Mouse (Mus musculus) kidney, adult 2 months (tissue): ENCODE results near the gene Tpt1. TPM values are rescaled to one million over a fixed set of nuclear protein-coding genes. Genes with fewer than 3 reads are reported as not detected.
"Not testable (repeated sequence)": the region's sequence is repeated elsewhere in the genome, so short reads cannot be mapped to it uniquely, and the experiment has no call there.

Experiments
- DNase-seq: peaks from one replicate; pipeline ENCODE4 v3.0.0; 2021
- H3K27ac ChIP-seq: fragments of 200-500 bp; 2 replicates; pipeline ENCODE4 v1.5.1; 2012; ENCODE audit warnings: low read depth, low read length, control low read depth, inconsistent platforms; ENCODE audit not compliant: insufficient read depth
- H3K27me3 ChIP-seq: fragments of 200-500 bp; replicated peaks from 2 replicates; pipeline ENCODE4 v1.6.1; 2012; ENCODE audit warnings: mild to moderate bottlenecking, moderate library complexity, low read length, inconsistent platforms; ENCODE audit not compliant: control insufficient read depth, insufficient read depth
- H3K36me3 ChIP-seq: fragments of 200-500 bp; 2 replicates; pipeline ENCODE4 v1.6.1; 2012; ENCODE audit warnings: mild to moderate bottlenecking, moderate library complexity, low read length, inconsistent platforms; ENCODE audit not compliant: control insufficient read depth, insufficient read depth
- H3K4me1 ChIP-seq: fragments of 200-500 bp; 2 replicates; pipeline ENCODE4 v1.6.1; 2011; ENCODE audit warnings: low read length; ENCODE audit not compliant: control insufficient read depth, insufficient read depth
- H3K4me3 ChIP-seq: fragments of 200-500 bp; 2 replicates; pipeline ENCODE4 v1.5.1; 2011; ENCODE audit warnings: mild to moderate bottlenecking, low read depth, low read length, control low read depth; ENCODE audit not compliant: insufficient read depth
- CTCF ChIP-seq: fragments of 200-500 bp; conservative IDR thresholded peaks from 2 replicates; pipeline ENCODE4 v1.5.1; 2011; ENCODE audit warnings: low read depth, mild to moderate bottlenecking, control low read depth, low read length, moderate library complexity, mixed read lengths; ENCODE audit not compliant: insufficient read depth, insufficient read length
- POLR2A ChIP-seq: fragments of 200-500 bp; IDR thresholded peaks from one replicate; pipeline ENCODE4 v1.6.1; 2011; ENCODE audit warnings: low read depth, low read length, control low read depth
- WGBS: fragments of 180-500 bp; shearing (Covaris S2); methylation state at CpG from one replicate; pipeline ENCODE4 v1.1.7; 2018; 5-methylcytosine and 5-hydroxymethylcytosine counted together
- polyA plus RNA-seq: library from polyadenylated mRNA; depleted of rRNA; stranded (reverse); fragments of >200 nt; gene quantifications from 2 replicates; pipeline ENCODE4 v1.2.3, GENCODE M21; 2012

Gene Tpt1
- polyA plus RNA-seq, 1 experiment = 1,266 TPM

GRCm38 (mm10) chr14:75833546-75834250 is 11.2 kb upstream of the Tpt1 start:
- Histone ChIP-seq H3K27me3 (no peaks in the 10 kb centered on the region), H3K36me3 (no peaks in the 10 kb centered on the region), H3K4me1 (peaks cover 22% of the 10 kb centered on the region; the same call in 1 of the 2 replicates), H3K4me3 (peak overlapping the region; percentile 46), H3K27ac (peak overlapping the region; percentile 93)
- TF ChIP-seq POLR2A (no peak), CTCF (no peak)
- WGBS = 3% methylated on average over 12 of the region's 12 CpGs
- DNase-seq = peak; percentile 81

- under 1% methylated on average over 10 of the region's 10 CpGs for WGBS
Measured at GRCm38 (mm10) chr14:75834251-75834738, 10.6 kb upstream of the Tpt1 start.

GRCm38 (mm10) chr14:75834739-75835381 is 10.0 kb upstream of the Tpt1 start:
- Histone ChIP-seq H3K27ac (peak overlapping the region; percentile 93), H3K36me3 (no peaks in the 10 kb centered on the region), H3K27me3 (no peaks in the 10 kb centered on the region), H3K4me1 (peaks cover 21% of the 10 kb centered on the region; the same call in 1 of the 2 replicates), H3K4me3 (peak overlapping the region; percentile 47)
- WGBS = under 1% methylated on average over 16 of the region's 16 CpGs
- TF ChIP-seq CTCF (peak; percentile 41), POLR2A (peak; percentile 25)
- peak; percentile 86 for DNase-seq

More at GRCm38 (mm10) chr14:75834251-75834738, 10.6 kb upstream of the Tpt1 start:
- DNase-seq = peak; percentile 97
- TF ChIP-seq POLR2A (peak; percentile 72), CTCF (no peak)
- Histone ChIP-seq H3K27me3 (no peaks in the 10 kb centered on the region), H3K36me3 (no peaks in the 10 kb centered on the region), H3K27ac (peak overlapping the region; percentile 93), H3K4me3 (peak overlapping the region; percentile 47), H3K4me1 (peaks cover 21% of the 10 kb centered on the region; the same call in 1 of the 2 replicates)

GRCm38 (mm10) chr14:75836579-75836978 is 8.3 kb upstream of the Tpt1 start:
- Histone ChIP-seq H3K4me1 (peaks cover 21% of the 10 kb centered on the region; the same call in 1 of the 2 replicates), H3K27ac (no peak overlapping the region), H3K27me3 (no peaks in the 10 kb centered on the region), H3K4me3 (no peak overlapping the region), H3K36me3 (no peaks in the 10 kb centered on the region)
- TF ChIP-seq POLR2A (no peak), CTCF (no peak)
- DNase-seq = no peak
- WGBS = 91% methylated on average over 3 of the region's 3 CpGs

GRCm38 (mm10) chr14:75837048-75837916 is 7.6 kb upstream of the Tpt1 start:
- Histone ChIP-seq H3K36me3 (no peaks in the 10 kb centered on the region), H3K27ac (no peak overlapping the region), H3K4me1 (peaks cover 16% of the 10 kb centered on the region; the same call in 1 of the 2 replicates), H3K4me3 (no peak overlapping the region), H3K27me3 (no peaks in the 10 kb centered on the region)
- DNase-seq = peak; percentile 49
- 47% methylated on average over 10 of the region's 10 CpGs for WGBS
- TF ChIP-seq CTCF (no peak), POLR2A (no peak)

- WGBS = 33% methylated on average over 2 of the region's 2 CpGs
- DNase-seq, H3K36me3 ChIP-seq: not testable (repeated sequence)
Measured at GRCm38 (mm10) chr14:75841758-75842157, 3.1 kb upstream of the Tpt1 start.

More at GRCm38 (mm10) chr14:75841758-75842157, 3.1 kb upstream of the Tpt1 start:
- H3K27ac ChIP-seq, H3K4me3 ChIP-seq, H3K4me1 ChIP-seq, H3K27me3 ChIP-seq: not testable (repeated sequence)
